12 mouse cellular contexts compared by ENCODE assay signal in the genomic region with DNA sequence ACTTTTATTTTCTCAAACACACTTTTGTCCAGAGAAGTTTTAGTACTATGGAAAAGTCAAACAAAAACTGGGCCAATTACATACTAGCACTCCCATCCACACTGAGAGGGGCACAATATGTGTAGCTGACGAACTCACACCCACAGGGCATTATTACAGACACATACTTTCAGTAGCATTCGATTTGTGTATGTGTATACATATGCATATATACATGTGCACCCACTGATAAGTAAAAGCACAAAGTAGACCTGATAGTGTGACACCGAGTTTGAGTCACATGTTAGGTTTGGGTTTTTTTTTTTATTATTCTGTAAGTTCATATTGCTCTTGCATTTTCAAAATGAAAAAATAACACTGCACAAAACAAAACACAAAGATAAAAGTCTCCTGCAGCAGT.
"Had no signal": no experiment of that assay in that cellular context is flagged by ENCODE, and none has a peak within 500 bp of the region (broad histone marks: within the 10 kb centered on the region; RNA-seq: fewer than 3 reads in every experiment).

No protein-coding gene starts in this region.

- ATAC-seq: intestine, embryonic 15.5 days; midbrain, embryonic 15.5 days had no signal

- H3K9me3 ChIP-seq: intestine, embryonic 15.5 days; kidney, embryonic 15.5 days; limb, embryonic 12.5 days; lung, embryonic 15.5 days; midbrain, embryonic 10.5 days; midbrain, embryonic 15.5 days; neural tube, embryonic 12.5 days had no signal

- DNase-seq: kidney, adult 18-20 months; kidney, postnatal 36 days; lung, postnatal 14 days; thymus, postnatal 14 days had no signal

- H3K4me2 ChIP-seq: intestine, embryonic 15.5 days; kidney, embryonic 15.5 days; limb, embryonic 12.5 days; lung, embryonic 15.5 days; midbrain, embryonic 15.5 days; neural tube, embryonic 12.5 days had no signal

- H3K9ac ChIP-seq: intestine, embryonic 15.5 days; kidney, embryonic 15.5 days; limb, embryonic 12.5 days; lung, embryonic 15.5 days; midbrain, embryonic 15.5 days; neural tube, embryonic 12.5 days had no signal

- H3K36me3 ChIP-seq: intestine, embryonic 15.5 days; kidney, embryonic 15.5 days; lung, embryonic 15.5 days; midbrain, embryonic 15.5 days; neural tube, embryonic 12.5 days had no signal

- H3K4me3 ChIP-seq: intestine, embryonic 15.5 days; kidney, embryonic 15.5 days; limb, embryonic 12.5 days; lung, embryonic 15.5 days; midbrain, embryonic 10.5 days; midbrain, embryonic 15.5 days; neural tube, embryonic 12.5 days had no signal

- H3K27ac ChIP-seq: intestine, embryonic 15.5 days; kidney, embryonic 15.5 days; limb, embryonic 12.5 days; lung, embryonic 15.5 days; midbrain, embryonic 10.5 days; midbrain, embryonic 15.5 days; neural tube, embryonic 12.5 days; stomach, postnatal 0 days had no signal

- H3K27me3 ChIP-seq: intestine, embryonic 15.5 days; kidney, embryonic 15.5 days; limb, embryonic 12.5 days; lung, embryonic 15.5 days; midbrain, embryonic 15.5 days; neural tube, embryonic 12.5 days had no signal

- H3K4me1 ChIP-seq: intestine, embryonic 15.5 days; kidney, embryonic 15.5 days; limb, embryonic 12.5 days; lung, embryonic 15.5 days; midbrain, embryonic 10.5 days; midbrain, embryonic 15.5 days; neural tube, embryonic 12.5 days had no signal
